Comparison of ENCODE assay signal across 18 mouse cellular contexts in the genomic region with DNA sequence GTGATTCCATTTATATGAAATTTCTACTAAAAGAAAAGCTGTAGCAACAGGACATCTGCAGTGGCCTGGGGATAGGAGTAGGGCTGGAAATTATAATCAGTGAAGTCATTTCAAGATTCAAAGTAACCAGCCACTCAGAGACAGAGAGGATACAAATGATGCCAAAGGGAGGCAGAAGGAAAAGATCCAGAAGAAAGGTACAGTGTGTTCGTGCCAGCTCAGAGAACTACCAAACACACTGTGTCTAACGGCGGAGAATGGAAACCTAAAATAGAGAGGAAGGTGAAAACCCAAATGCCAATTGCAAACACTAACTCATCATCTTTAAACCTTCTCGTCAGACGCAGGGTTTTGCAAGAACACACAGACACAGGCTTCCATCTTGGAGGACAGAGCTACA.
DNase-seq lines count a peak whose midpoint lies in the region; ATAC-seq and TF ChIP-seq lines count a peak whose summit lies in the region.
"Had no signal": no experiment of that assay in that cellular context is flagged by ENCODE, and none has a peak within 500 bp of the region (broad histone marks: within the 10 kb centered on the region; RNA-seq: fewer than 3 reads in every experiment).

No protein-coding gene starts in this region.

- no peaks in the 10 kb centered on the region for H3K9me3 ChIP-seq in liver, postnatal 0 days (ENCODE audit: low read length)
- H3K9me3 ChIP-seq: embryonic facial prominence, embryonic 10.5 days; heart, embryonic 12.5 days; hindbrain, embryonic 10.5 days had no signal

- intact Hi-C loops in gastrocnemius, adult 2 months (cut with DNase I): no loop called here
- intact Hi-C loops in gastrocnemius, postnatal 36 days (cut with DNase I): loop anchor here (5.0 kb wide), 1 partner anchor 79 kb away; no protein-coding TSS in a partner anchor
- intact Hi-C loops in left cerebral cortex, postnatal 36 days (cut with DNase I): no loop called here

- H3K4me1 ChIP-seq in liver, postnatal 0 days (ENCODE audit: insufficient read depth): no peaks in the 10 kb centered on the region
- H3K4me1 ChIP-seq: embryonic facial prominence, embryonic 10.5 days; hindbrain, embryonic 10.5 days had no signal

- 78% methylated on average over 5 of the region's 5 CpGs for WGBS in liver, postnatal 0 days (ENCODE audit: insufficient replicate concordance)

- H3K4me2 ChIP-seq in liver, postnatal 0 days (ENCODE audit: low read depth, low read length): no peak overlapping the region
- H3K4me2 ChIP-seq: heart, embryonic 12.5 days; hindbrain, embryonic 14.5 days had no signal

- peak overlapping the region; percentile 55 for H3K27ac ChIP-seq in gastrocnemius, adult 2 months
- H3K27ac ChIP-seq in liver, postnatal 0 days (ENCODE audit: low read depth): no peak overlapping the region
- H3K27ac ChIP-seq: embryonic facial prominence, embryonic 10.5 days; hindbrain, embryonic 10.5 days had no signal

- H3K9ac ChIP-seq in liver, postnatal 0 days (replicated peaks): no peak overlapping the region
- H3K9ac ChIP-seq: heart, embryonic 12.5 days; hindbrain, embryonic 14.5 days had no signal

- no peak for ATAC-seq in liver, postnatal 0 days
- ATAC-seq: forebrain, embryonic 14.5 days had no signal

- no peak for TF ChIP-seq CTCF in gastrocnemius, adult 2 months (IDR thresholded peaks at IDR 0.05)
- no peak for TF ChIP-seq CTCF in liver, postnatal 0 days (IDR thresholded peaks at IDR 0.05; ENCODE audit: low read depth)

- H3K4me3 ChIP-seq in gastrocnemius, adult 2 months: no peak overlapping the region
- no peak overlapping the region for H3K4me3 ChIP-seq in liver, postnatal 0 days (ENCODE audit: low read depth, low read length)
- H3K4me3 ChIP-seq: embryonic facial prominence, embryonic 10.5 days; heart, embryonic 12.5 days; hindbrain, embryonic 10.5 days had no signal

- no peak for TF ChIP-seq EP300 in liver, postnatal 0 days (IDR thresholded peaks at IDR 0.05; ENCODE audit: low read depth)

- H3K36me3 ChIP-seq in liver, postnatal 0 days (replicated peaks; ENCODE audit: insufficient read depth, low read length): 0 out of 2 replicates have a peak, but pooled peaks cover 2% of the 10 kb centered on the region

- DNase-seq in gastrocnemius, adult 2 months: no peak
- no peak for DNase-seq in gastrocnemius, postnatal 36 days
- peak; percentile 47 for DNase-seq in left cerebral cortex, adult 11 months (ENCODE audit: low spot score)
- no peak for DNase-seq in left cerebral cortex, postnatal 36 days (ENCODE audit: low spot score in 2 of 2)
- peak; percentile 78 for DNase-seq in right cerebral cortex, adult 18-20 months
- no peak for DNase-seq in right cerebral cortex, postnatal 10 days (ENCODE audit: low spot score in 2 of 2)
- peak; percentile 83 for DNase-seq in telencephalon, adult 2 months (ENCODE audit: low read depth, low spot score)
- DNase-seq in liver, postnatal 0 days: no peak
- DNase-seq: adrenal gland, adult 8-10 months; adrenal gland, postnatal 36 days; cerebellum, adult 11 months; cerebellum, adult 8-10 months; cerebellum, postnatal 36 days had no signal

- H3K27me3 ChIP-seq in liver, postnatal 0 days (ENCODE audit: insufficient read depth, low read length): no peaks in the 10 kb centered on the region
- H3K27me3 ChIP-seq: heart, embryonic 12.5 days had no signal

Comparison
In these comparisons a context has a peak if more than half of its experiments do, and no peak if none do; other contexts are left out.
1. DNase-seq: peak in left cerebral cortex, adult 11 months (single experiment), right cerebral cortex, adult 18-20 months (single experiment) and telencephalon, adult 2 months (single experiment); none in gastrocnemius, adult 2 months (single experiment), gastrocnemius, postnatal 36 days (0 of 2), left cerebral cortex, postnatal 36 days (0 of 2), right cerebral cortex, postnatal 10 days (0 of 2) and liver, postnatal 0 days (single experiment).